Mouse (Mus musculus) myocyte (in vitro differentiated cells): ENCODE data around the gene Mgst2. TPM values are rescaled to one million over a fixed set of nuclear protein-coding genes. Genes with fewer than 3 reads are reported as not detected.
A peak's percentile ranks its signal among the peaks of the same experiment; 100 is the strongest.

Experiments
- H3K27me3 ChIP-seq: one replicate; pipeline ENCODE4 v1.6.1; 2011; ENCODE audit not compliant: control insufficient read depth, insufficient read depth, insufficient read length
- H3K36me3 ChIP-seq: one replicate; pipeline ENCODE4 v1.6.1; 2011; ENCODE audit not compliant: control insufficient read depth, insufficient read depth
- H3K4me2 ChIP-seq: one replicate; pipeline ENCODE4 v1.6.1; 2011; ENCODE audit warnings: low read depth, control low read depth
- H3K4me3 ChIP-seq: one replicate; pipeline ENCODE4 v1.5.1; 2011; ENCODE audit warnings: mild to moderate bottlenecking, control low read depth, moderate library complexity
- H3K79me2 ChIP-seq: one replicate; pipeline ENCODE4 v1.6.1; 2011; ENCODE audit not compliant: control insufficient read depth, insufficient read depth
- H3ac ChIP-seq: one replicate; pipeline ENCODE4 v1.6.1; 2011; ENCODE audit not compliant: control insufficient read depth, insufficient read length
- CEBPB ChIP-seq: IDR thresholded peaks from 2 replicates; pipeline ENCODE4 v1.6.1; 2011; ENCODE audit warnings: mild to moderate bottlenecking, moderate library complexity; ENCODE audit not compliant: poor library complexity, insufficient read depth, severe bottlenecking
- E2F4 ChIP-seq: IDR thresholded peaks from one replicate; pipeline ENCODE4 v1.6.1; 2011; ENCODE audit warnings: mild to moderate bottlenecking, control low read depth, moderate library complexity; ENCODE audit not compliant: insufficient read depth
- MAX ChIP-seq: IDR thresholded peaks from one replicate; pipeline ENCODE4 v1.6.1; 2011; ENCODE audit warnings: low read depth, mild to moderate bottlenecking, control low read depth
- MYOD1 ChIP-seq, 3 experiments: IDR thresholded peaks; one replicate each; pipeline ENCODE4 v1.6.1; 2011; ENCODE audit warnings: control low read depth in 2 of 3, low read depth in 2 of 3, mild to moderate bottlenecking in 2 of 3, moderate library complexity in 1 of 3; ENCODE audit not compliant: insufficient read length in 2 of 3, control insufficient read depth in 1 of 3
- MYOG ChIP-seq, 3 experiments: IDR thresholded peaks; one replicate each; pipeline ENCODE4 v1.6.1; 2011; ENCODE audit warnings: control low read depth in 2 of 3, low read depth in 2 of 3, mild to moderate bottlenecking in 2 of 3; ENCODE audit not compliant: insufficient read length in 2 of 3, control insufficient read depth in 1 of 3, insufficient read depth in 1 of 3
- POLR2A ChIP-seq: IDR thresholded peaks from one replicate; pipeline ENCODE4 v1.6.1; 2011; ENCODE audit warnings: low read depth, mild to moderate bottlenecking, control low read depth, moderate library complexity; ENCODE audit not compliant: insufficient read length
- POLR2AphosphoS2 ChIP-seq: IDR thresholded peaks from one replicate; pipeline ENCODE4 v1.6.1; 2011; ENCODE audit warnings: low read depth, control low read depth; ENCODE audit not compliant: insufficient read length
- REST ChIP-seq: IDR thresholded peaks from one replicate; pipeline ENCODE4 v1.6.1; 2011; ENCODE audit warnings: mild to moderate bottlenecking, control low read depth, moderate library complexity; ENCODE audit not compliant: insufficient read depth, insufficient read length
- SRF ChIP-seq: IDR thresholded peaks from one replicate; pipeline ENCODE4 v1.6.1; 2011; ENCODE audit warnings: low read depth; ENCODE audit not compliant: control insufficient read depth, insufficient read length
- TCF12 ChIP-seq: IDR thresholded peaks from one replicate; pipeline ENCODE4 v1.6.1; 2011; ENCODE audit warnings: mild to moderate bottlenecking, control low read depth; ENCODE audit not compliant: poor library complexity, insufficient read depth, severe bottlenecking
- TCF3 ChIP-seq: IDR thresholded peaks from one replicate; pipeline ENCODE4 v1.6.1; 2011; ENCODE audit warnings: low read depth, control low read depth; ENCODE audit not compliant: insufficient read length
- USF1 ChIP-seq: IDR thresholded peaks from one replicate; pipeline ENCODE4 v1.6.1; 2011; ENCODE audit warnings: low read depth, mild to moderate bottlenecking, control low read depth, moderate library complexity
- polyA plus RNA-seq: library from polyadenylated mRNA; unstranded; fragments of >200 nt; fragmentation: generic; extraction: Trizol; gene quantifications from one replicate; pipeline ENCODE4 v1.2.1, GENCODE M21; 2012; ENCODE audit warnings: missing spikeins

The Mgst2 gene
- polyA plus RNA-seq, 1 experiment: 3.0 TPM

GRCm38 (mm10) chr3:51708375-51708745 lies 48.2 kb downstream of the Mgst2 start:
- Histone ChIP-seq H3K79me2 (no peaks in the 10 kb centered on the region), H3K27me3 (no peaks in the 10 kb centered on the region), H3K4me2 (peak overlapping the region; percentile 94), H3ac (no peak overlapping the region), H3K36me3 (no peaks in the 10 kb centered on the region), H3K4me3 (peak overlapping the region; percentile 15)
- TF ChIP-seq TCF12 (no peak), CEBPB (no peak), TCF3 (no peak), MYOG (IDR thresholded peaks at IDR 0.05; ENCODE audit: control insufficient read depth in 1 of 3, insufficient read depth in 1 of 3, insufficient read length in 2 of 3, low read depth in 2 of 3) (no peak), POLR2A (no peak), SRF (no peak), MAX (no peak), REST (no peak), USF1 (no peak), MYOD1 (IDR thresholded peaks at IDR 0.05; ENCODE audit: control insufficient read depth in 1 of 3, insufficient read length in 2 of 3, low read depth in 2 of 3) (no peak), E2F4 (no peak), POLR2AphosphoS2 (no peak)

- Histone ChIP-seq H3K4me2 (peak overlapping the region; percentile 94), H3K36me3 (no peaks in the 10 kb centered on the region), H3K4me3 (peak overlapping the region; percentile 15), H3ac (no peak overlapping the region), H3K79me2 (no peaks in the 10 kb centered on the region), H3K27me3 (no peaks in the 10 kb centered on the region)
- TF ChIP-seq MAX (no peak), MYOD1 (IDR thresholded peaks at IDR 0.05; ENCODE audit: control insufficient read depth in 1 of 3, insufficient read length in 2 of 3, low read depth in 2 of 3) (peak in 2 of 3 experiments; percentile 90 to 91), MYOG (IDR thresholded peaks at IDR 0.05; ENCODE audit: control insufficient read depth in 1 of 3, insufficient read depth in 1 of 3, insufficient read length in 2 of 3, low read depth in 2 of 3) (peak; percentile 49 to 98 (median 96)), TCF12 (peak; percentile 26), USF1 (no peak), CEBPB (peak; percentile 99), TCF3 (peak; percentile 74), POLR2A (peak; percentile 69), POLR2AphosphoS2 (no peak), SRF (peak; percentile 81), E2F4 (no peak), REST (no peak)
Observed at GRCm38 (mm10) chr3:51708746-51709411, 48.7 kb downstream of the Mgst2 start.

DNA sequence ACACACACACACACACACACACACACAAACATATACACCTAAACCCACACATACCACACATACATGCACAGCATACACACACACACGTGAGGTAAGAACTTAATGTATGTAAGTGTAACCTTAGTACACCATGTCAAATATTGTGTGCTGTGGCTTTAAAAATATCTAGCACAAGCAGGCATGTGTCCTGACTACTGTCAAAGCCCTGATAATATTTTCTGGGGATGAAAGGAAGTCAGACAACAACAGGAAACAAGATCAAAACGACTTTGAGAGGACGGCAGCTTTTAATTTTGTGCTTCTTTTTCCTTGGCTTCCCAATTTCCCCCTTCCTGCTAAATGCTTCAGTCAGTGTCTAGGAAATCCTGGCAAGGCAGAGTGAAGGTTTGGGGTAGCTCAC lies 52.2 kb downstream of the Mgst2 start:
- no peak overlapping the region for H3K4me2 ChIP-seq

DNA sequence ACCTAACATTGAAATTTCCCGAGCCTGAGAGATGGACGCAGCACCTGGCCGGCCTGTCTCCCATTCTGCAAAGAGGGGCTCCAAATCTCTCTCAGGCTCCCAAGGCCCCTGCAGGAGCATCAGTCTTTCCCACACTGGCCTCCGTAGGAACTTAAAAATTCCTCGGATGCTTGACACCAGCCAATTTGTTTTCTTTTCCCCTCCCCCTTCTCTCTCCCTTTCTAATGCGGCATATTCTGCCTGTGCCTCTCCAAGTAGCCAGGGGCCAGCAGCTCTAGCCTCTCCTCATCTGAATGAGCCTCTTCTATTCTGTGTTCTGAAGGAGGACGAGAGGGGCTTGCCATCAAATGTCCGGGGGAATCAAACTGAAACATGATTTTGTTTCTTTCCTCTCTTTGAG lies 53.1 kb downstream of the Mgst2 start:
- H3K4me3 ChIP-seq: no peak overlapping the region
- TF ChIP-seq TCF3 (no peak), TCF12 (no peak), REST (no peak), USF1 (no peak), POLR2A (no peak), CEBPB (no peak), MYOD1 (IDR thresholded peaks at IDR 0.05; ENCODE audit: control insufficient read depth in 1 of 3, insufficient read length in 2 of 3, low read depth in 2 of 3) (no peak), MYOG (IDR thresholded peaks at IDR 0.05; ENCODE audit: control insufficient read depth in 1 of 3, insufficient read depth in 1 of 3, insufficient read length in 2 of 3, low read depth in 2 of 3) (no peak), SRF (no peak), E2F4 (no peak), POLR2AphosphoS2 (no peak), MAX (no peak)
- H3K79me2 ChIP-seq: no peaks in the 10 kb centered on the region
- H3K36me3 ChIP-seq: no peaks in the 10 kb centered on the region
- no peak overlapping the region for H3ac ChIP-seq
- H3K27me3 ChIP-seq: no peaks in the 10 kb centered on the region
- H3K4me2 ChIP-seq: no peak overlapping the region

More for the DNA sequence above, 52.2 kb downstream of the Mgst2 start:
- Histone ChIP-seq H3K36me3 (no peaks in the 10 kb centered on the region), H3ac (no peak overlapping the region), H3K79me2 (no peaks in the 10 kb centered on the region), H3K4me3 (no peak overlapping the region), H3K27me3 (no peaks in the 10 kb centered on the region)
- TF ChIP-seq MYOG (IDR thresholded peaks at IDR 0.05; ENCODE audit: control insufficient read depth in 1 of 3, insufficient read depth in 1 of 3, insufficient read length in 2 of 3, low read depth in 2 of 3): no peak
- no peak for TF ChIP-seq SRF
- no peak for TF ChIP-seq POLR2A
- no peak for TF ChIP-seq REST
- TF ChIP-seq CEBPB: no peak
- TF ChIP-seq MYOD1 (IDR thresholded peaks at IDR 0.05; ENCODE audit: control insufficient read depth in 1 of 3, insufficient read length in 2 of 3, low read depth in 2 of 3): no peak
- no peak for TF ChIP-seq POLR2AphosphoS2
- no peak for TF ChIP-seq TCF3
- TF ChIP-seq MAX: no peak
- no peak for TF ChIP-seq E2F4

- Histone ChIP-seq H3K4me2 (no peak overlapping the region), H3ac (no peak overlapping the region), H3K36me3 (no peaks in the 10 kb centered on the region), H3K79me2 (no peaks in the 10 kb centered on the region), H3K27me3 (no peaks in the 10 kb centered on the region), H3K4me3 (no peak overlapping the region)
- no peak for TF ChIP-seq SRF
- TF ChIP-seq TCF12: no peak
- no peak for TF ChIP-seq CEBPB
- no peak for TF ChIP-seq POLR2A
- no peak for TF ChIP-seq MYOG (IDR thresholded peaks at IDR 0.05; ENCODE audit: control insufficient read depth in 1 of 3, insufficient read depth in 1 of 3, insufficient read length in 2 of 3, low read depth in 2 of 3)
- no peak for TF ChIP-seq POLR2AphosphoS2
- no peak for TF ChIP-seq REST
- no peak for TF ChIP-seq USF1
- TF ChIP-seq MAX: no peak
- TF ChIP-seq TCF3: no peak
- TF ChIP-seq E2F4: no peak
- no peak for TF ChIP-seq MYOD1 (IDR thresholded peaks at IDR 0.05; ENCODE audit: control insufficient read depth in 1 of 3, insufficient read length in 2 of 3, low read depth in 2 of 3)
Observed at GRCm38 (mm10) chr3:51714469-51714868, 54.3 kb downstream of the Mgst2 start.
